Mouse (Mus musculus): Measurements from ENCODE around the gene Abcd1. TPM values are rescaled to one million over a fixed set of nuclear protein-coding genes. Genes with fewer than 3 reads are reported as not detected.

The Abcd1 gene
- polyA plus RNA-seq, 1 experiment from 2014 or later = 10.9 TPM

- no peak for DNase-seq (ENCODE audit: low spot score)
- Histone ChIP-seq H3K4me1 (no peaks in the 10 kb centered on the region), H3K9me3 (replicated peaks) (no peaks in the 10 kb centered on the region), H3K4me3 (no peak within 1 kb of the TSS), H3K36me3 (no peaks in the 10 kb centered on the region), H3K27ac (replicated peaks) (no peak within 1 kb of the TSS), H3K27me3 (ENCODE audit: low read depth, poor library complexity, severe bottlenecking) (peaks cover 26% of the 10 kb centered on the region)
- 66% methylated on average over 5 of the region's 5 CpGs for WGBS
Observed at GRCm38 (mm10) chrX:73756334-73757140, 40.1 kb downstream of the Abcd1 start, which contains the start of gene Plxnb3. Gene Plxnb3, plus strand, starts transcription at chrX:73757090.

GRCm38 (mm10) chrX:73758611-73759290 lies 42.4 kb downstream of the Abcd1 start:
- Histone ChIP-seq H3K36me3 (no peaks in the 10 kb centered on the region), H3K27me3 (ENCODE audit: low read depth, poor library complexity, severe bottlenecking) (peaks cover 26% of the 10 kb centered on the region)

GRCm38 (mm10) chrX:73765311-73765710 lies 48.9 kb downstream of the Abcd1 start:
- WGBS = 75% methylated on average over 1 of the region's 1 CpGs
- Histone ChIP-seq H3K4me1 (no peaks in the 10 kb centered on the region), H3K27ac (replicated peaks) (no peak overlapping the region), H3K27me3 (ENCODE audit: low read depth, poor library complexity, severe bottlenecking) (no peaks in the 10 kb centered on the region), H3K36me3 (no peaks in the 10 kb centered on the region), H3K9me3 (replicated peaks) (0 out of 2 replicates have a peak, but pooled peaks cover 5% of the 10 kb centered on the region), H3K4me3 (no peak overlapping the region)
- DNase-seq (ENCODE audit: low spot score) = no peak

More at GRCm38 (mm10) chrX:73758611-73759290, 42.4 kb downstream of the Abcd1 start:
- H3K4me1 ChIP-seq = no peaks in the 10 kb centered on the region
- no peak overlapping the region for H3K27ac ChIP-seq (replicated peaks)
- no peak for DNase-seq (ENCODE audit: low spot score)
- H3K9me3 ChIP-seq (replicated peaks) = no peaks in the 10 kb centered on the region
- WGBS = 88% methylated on average over 13 of the region's 13 CpGs
- no peak overlapping the region for H3K4me3 ChIP-seq

GRCm38 (mm10) chrX:73767267-73767666 lies 50.9 kb downstream of the Abcd1 start:
- H3K36me3 ChIP-seq = no peaks in the 10 kb centered on the region
- DNase-seq (ENCODE audit: low spot score) = peak; percentile 13

GRCm38 (mm10) chrX:73774168-73774760 lies 57.9 kb downstream of the Abcd1 start, which contains the start of gene Srpk3:
Gene Srpk3, plus strand, starts transcription at chrX:73774405.
- Histone ChIP-seq H3K4me1 (0 out of 2 replicates have a peak, but pooled peaks cover 3% of the 10 kb centered on the region), H3K27me3 (ENCODE audit: low read depth, poor library complexity, severe bottlenecking) (no peaks in the 10 kb centered on the region), H3K27ac (replicated peaks) (no peak within 1 kb of the TSS), H3K36me3 (peaks cover 35% of the 10 kb centered on the region), H3K4me3 (no peak within 1 kb of the TSS), H3K9me3 (replicated peaks) (no peaks in the 10 kb centered on the region; the same call in 1 of the 2 replicates)
- DNase-seq (ENCODE audit: low spot score) = no peak
- WGBS = 66% methylated on average over 9 of the region's 9 CpGs

More at GRCm38 (mm10) chrX:73767267-73767666, 50.9 kb downstream of the Abcd1 start:
- H3K9me3 ChIP-seq (replicated peaks) = peaks cover 5% of the 10 kb centered on the region; the same call in 1 of the 2 replicates
- no peak overlapping the region for H3K27ac ChIP-seq (replicated peaks)
- WGBS = 57% methylated on average over 9 of the region's 9 CpGs
- H3K4me1 ChIP-seq = no peaks in the 10 kb centered on the region
- no peak overlapping the region for H3K4me3 ChIP-seq
- H3K27me3 ChIP-seq (ENCODE audit: low read depth, poor library complexity, severe bottlenecking) = no peaks in the 10 kb centered on the region

- peak; percentile 19 for DNase-seq (ENCODE audit: low spot score)
- peaks cover 42% of the 10 kb centered on the region for H3K36me3 ChIP-seq
- no peaks in the 10 kb centered on the region; the same call in 1 of the 2 replicates for H3K9me3 ChIP-seq (replicated peaks)
- H3K4me1 ChIP-seq = 0 out of 2 replicates have a peak, but pooled peaks cover 3% of the 10 kb centered on the region
- H3K4me3 ChIP-seq = no peak overlapping the region
- H3K27me3 ChIP-seq (ENCODE audit: low read depth, poor library complexity, severe bottlenecking) = no peaks in the 10 kb centered on the region
- WGBS = 76% methylated on average over 10 of the region's 10 CpGs
- no peak overlapping the region for H3K27ac ChIP-seq (replicated peaks)
Observed at GRCm38 (mm10) chrX:73774802-73775483, 58.5 kb downstream of the Abcd1 start.

- peaks cover 10% of the 10 kb centered on the region for H3K27me3 ChIP-seq (ENCODE audit: low read depth, poor library complexity, severe bottlenecking)
- no peak overlapping the region for H3K4me3 ChIP-seq
- H3K9me3 ChIP-seq (replicated peaks) = no peaks in the 10 kb centered on the region
- peaks cover 13% of the 10 kb centered on the region; the same call in 1 of the 2 replicates for H3K4me1 ChIP-seq
- no peak overlapping the region for H3K27ac ChIP-seq (replicated peaks)
- H3K36me3 ChIP-seq = peaks cover 55% of the 10 kb centered on the region
- DNase-seq (ENCODE audit: low spot score) = no peak
- WGBS = 83% methylated on average over 3 of the region's 3 CpGs
Observed at GRCm38 (mm10) chrX:73782227-73782626, 65.8 kb downstream of the Abcd1 start.

- Histone ChIP-seq H3K36me3 (peaks cover 43% of the 10 kb centered on the region), H3K4me1 (peaks cover 22% of the 10 kb centered on the region), H3K27ac (replicated peaks) (peak overlapping the region; percentile 92), H3K9me3 (replicated peaks) (no peaks in the 10 kb centered on the region), H3K4me3 (peak overlapping the region; percentile 67), H3K27me3 (ENCODE audit: low read depth, poor library complexity, severe bottlenecking) (peaks cover 18% of the 10 kb centered on the region)
- DNase-seq (ENCODE audit: low spot score) = no peak
Observed at GRCm38 (mm10) chrX:73785666-73786065, 69.3 kb downstream of the Abcd1 start.

GRCm38 (mm10) chrX:73786364-73787224 lies 70.2 kb downstream of the Abcd1 start, which contains the start of the genes Idh3g and Ssr4:
Gene Idh3g, minus strand, starts transcription at chrX:73786897.
Gene Ssr4, plus strand, starts transcription at chrX:73787028.
- peaks cover 18% of the 10 kb centered on the region for H3K27me3 ChIP-seq (ENCODE audit: low read depth, poor library complexity, severe bottlenecking)
- H3K4me1 ChIP-seq = peaks cover 22% of the 10 kb centered on the region
- DNase-seq (ENCODE audit: low spot score) = peak; percentile 92
- H3K36me3 ChIP-seq = peaks cover 41% of the 10 kb centered on the region
- no peaks in the 10 kb centered on the region for H3K9me3 ChIP-seq (replicated peaks)
- H3K27ac ChIP-seq (replicated peaks) = peak within 1 kb of the TSS; percentile 92
- 17% methylated on average over 52 of the region's 52 CpGs for WGBS
- H3K4me3 ChIP-seq = peak within 1 kb of the TSS; percentile 67

GRCm38 (mm10) chrX:73787225-73787558 lies 70.8 kb downstream of the Abcd1 start:
- peaks cover 22% of the 10 kb centered on the region for H3K4me1 ChIP-seq
- H3K36me3 ChIP-seq = peaks cover 35% of the 10 kb centered on the region
- no peak for DNase-seq (ENCODE audit: low spot score)
- H3K27ac ChIP-seq (replicated peaks) = peak overlapping the region; percentile 92
- WGBS = 19% methylated on average over 22 of the region's 22 CpGs
- peak overlapping the region; percentile 67 for H3K4me3 ChIP-seq
- H3K9me3 ChIP-seq (replicated peaks) = no peaks in the 10 kb centered on the region
- peaks cover 18% of the 10 kb centered on the region for H3K27me3 ChIP-seq (ENCODE audit: low read depth, poor library complexity, severe bottlenecking)

Data from midbrain, embryonic 10.5 days (tissue).